Mouse (Mus musculus) frontal cortex, adult (tissue): Measurements from ENCODE around the gene F8a.
"Not testable (repeated sequence)": the region's sequence is repeated elsewhere in the genome, so short reads cannot be mapped to it uniquely, and the experiment has no call there.

ENCODE experiments used
- ATAC-seq: cut with Nextera tagmentation; 2 replicates; pipeline ENCODE4 v1.9.2; 2017; ENCODE audit warnings: mild to moderate bottlenecking, moderate library complexity, mixed read lengths; ENCODE audit not compliant: low TSS enrichment

Gene F8a

GRCm38 (mm10) chrX:73227914-73228605 lies at the start of gene F8a:
Gene F8a, plus strand, starts transcription at chrX:73228291.
- ATAC-seq: peak; percentile 95

- not testable (repeated sequence) for ATAC-seq
These were observed 36.2 kb upstream of the F8a start, which contains the start of gene Xlr3b for GRCm38 (mm10) chrX:73191934-73192333. Gene Xlr3b, plus strand, starts transcription at chrX:73192207.

- ATAC-seq: not testable (repeated sequence)
These were observed 14.1 kb upstream of the F8a start, which contains the start of gene Xlr4b for GRCm38 (mm10) chrX:73213819-73214564. Gene Xlr4b, plus strand, starts transcription at chrX:73214333.

GRCm38 (mm10) chrX:73225365-73225764 lies 2.7 kb upstream of the F8a start:
- no peak for ATAC-seq

- ATAC-seq: peak; percentile 53
These were observed 619 bp downstream of the F8a start for GRCm38 (mm10) chrX:73228606-73229214.

GRCm38 (mm10) chrX:73229288-73229687 lies 1.2 kb downstream of the F8a start:
- ATAC-seq: no peak

- ATAC-seq: not testable (repeated sequence)
These were observed 14.8 kb downstream of the F8a start, which contains the start of gene Xlr4c for GRCm38 (mm10) chrX:73242821-73243325. Gene Xlr4c, minus strand, starts transcription at chrX:73243130.

GRCm38 (mm10) chrX:73262428-73262827 lies 34.3 kb downstream of the F8a start:
- ATAC-seq: peak; percentile 79

GRCm38 (mm10) chrX:73265270-73265669 lies 37.2 kb downstream of the F8a start, which contains the start of gene Xlr3c:
Gene Xlr3c, minus strand, starts transcription at chrX:73265390.
- not testable (repeated sequence) for ATAC-seq
